Mouse (Mus musculus) E14TG2a.4 (cell line): ENCODE results near the gene Sema5b.

Experiments used
- CTCF ChIP-seq: conservative IDR thresholded peaks from 2 replicates; pipeline ENCODE4 v1.5.1; 2014; ENCODE audit warnings: low read length
- POU5F1 ChIP-seq: IDR thresholded peaks from 2 replicates; pipeline ENCODE4 v1.6.1; 2014; ENCODE audit warnings: low read length, borderline replicate concordance

- TF ChIP-seq CTCF, result no peak
- TF ChIP-seq POU5F1, result no peak
Observed at GRCm38 (mm10) chr16:35545723-35546122, 4.8 kb downstream of the Sema5b start.
